Mouse (Mus musculus): ENCODE data around the gene Tmprss11a.

- TF ChIP-seq CTCF (IDR thresholded peaks at IDR 0.05; ENCODE audit: borderline replicate concordance, insufficient read depth, low read depth, low read length), result no peak
- TF ChIP-seq POLR2A (IDR thresholded peaks at IDR 0.05; ENCODE audit: borderline replicate concordance, insufficient read depth, low read length), result no peak
Measured at GRCm38 (mm10) chr5:86493453-86493852, 24.7 kb upstream of the Tmprss11a start.
